ENCODE assay signal across 13 mouse cellular contexts in the genomic region with DNA sequence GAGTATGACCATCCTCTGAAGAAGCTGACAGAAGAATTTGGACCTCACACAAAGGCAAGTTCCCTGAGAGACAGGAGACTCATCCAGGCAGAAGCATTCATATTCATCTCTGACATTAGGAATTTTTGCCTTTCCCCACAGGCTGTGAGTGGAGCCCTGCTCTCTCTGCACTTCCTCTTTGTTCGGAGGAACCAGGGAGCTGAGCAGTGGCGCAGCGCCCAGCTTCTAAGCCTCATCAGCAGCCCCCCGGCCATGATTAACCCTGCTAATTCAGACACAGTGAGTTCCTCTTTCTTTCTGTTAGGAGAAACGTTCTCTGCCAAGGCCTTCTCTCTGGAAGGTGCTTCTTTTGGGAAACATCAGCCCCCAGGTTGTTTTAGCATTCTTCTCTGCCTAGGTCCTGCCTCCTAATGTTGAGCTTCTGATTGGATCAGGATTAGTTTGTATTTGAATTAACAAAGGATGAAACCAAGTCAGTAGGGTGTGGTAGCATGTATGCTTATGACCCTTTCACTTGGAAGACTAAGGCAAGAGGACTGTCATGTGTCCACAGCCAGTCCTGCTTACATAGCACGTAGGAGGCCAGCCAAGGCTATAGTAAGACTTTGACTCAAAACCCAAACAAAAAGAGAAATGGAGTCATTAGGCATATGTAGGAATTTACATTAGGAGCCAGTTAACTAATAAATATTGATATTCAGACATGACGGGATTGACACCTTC. TPM values are rescaled to one million over a fixed set of nuclear protein-coding genes. Genes with fewer than 3 reads are reported as not detected.
DNase-seq lines count a peak whose midpoint lies in the region; ATAC-seq lines count a peak whose summit lies in the region.
"Had no signal": no experiment of that assay in that cellular context is flagged by ENCODE, and none has a peak within 500 bp of the region (broad histone marks: within the 10 kb centered on the region; RNA-seq: fewer than 3 reads in every experiment).

No protein-coding gene starts in this region.

- H3K27ac ChIP-seq in intestine, embryonic 15.5 days: no peak overlapping the region
- H3K27ac ChIP-seq in midbrain, embryonic 11.5 days (ENCODE audit: low read depth, low read length): no peak overlapping the region
- H3K27ac ChIP-seq: neural tube, embryonic 13.5 days had no signal

- H3K4me1 ChIP-seq in intestine, embryonic 15.5 days (replicated peaks): 0 out of 2 replicates have a peak, but pooled peaks cover 2% of the 10 kb centered on the region
- H3K4me1 ChIP-seq in midbrain, embryonic 11.5 days (ENCODE audit: control insufficient read depth, insufficient read depth, low read length): no peaks in the 10 kb centered on the region
- H3K4me1 ChIP-seq: neural tube, embryonic 13.5 days had no signal

- H3K9me3 ChIP-seq in intestine, embryonic 15.5 days: no peaks in the 10 kb centered on the region
- H3K9me3 ChIP-seq in midbrain, embryonic 11.5 days (ENCODE audit: control insufficient read depth, low read length): no peaks in the 10 kb centered on the region
- H3K9me3 ChIP-seq: G1E; neural tube, embryonic 13.5 days had no signal

- H3K9ac ChIP-seq in intestine, embryonic 15.5 days: no peak overlapping the region
- no peak overlapping the region for H3K9ac ChIP-seq in midbrain, embryonic 11.5 days (ENCODE audit: low read length)
- H3K9ac ChIP-seq: neural tube, embryonic 13.5 days had no signal

- 62% methylated on average over 7 of the region's 7 CpGs for WGBS in intestine, embryonic 15.5 days
- 77% methylated on average over 7 of the region's 7 CpGs for WGBS in midbrain, embryonic 11.5 days

- no peaks in the 10 kb centered on the region for H3K36me3 ChIP-seq in intestine, embryonic 15.5 days
- H3K36me3 ChIP-seq in midbrain, embryonic 11.5 days (ENCODE audit: control insufficient read depth, insufficient read depth, low read length): no peaks in the 10 kb centered on the region
- H3K36me3 ChIP-seq: neural tube, embryonic 13.5 days had no signal

- peak; percentile 57 to 66 for DNase-seq in cerebellum, postnatal 10 days
- DNase-seq in cerebellum, postnatal 36 days: no peak
- DNase-seq in layer of hippocampus, adult 11-12 months (ENCODE audit: low spot score): peak; percentile 43
- no peak for DNase-seq in layer of hippocampus, adult 8-10 months (ENCODE audit: low spot score in 2 of 2)
- peak; percentile 13 for DNase-seq in right cerebral cortex, postnatal 14 days
- DNase-seq in right cerebral cortex, adult 18-20 months: no peak
- no peak for DNase-seq in midbrain, embryonic 11.5 days (ENCODE audit: low spot score, missing footprints)
- DNase-seq: adrenal gland, adult 2 months; cerebellum, adult 8-10 months; kidney, adult 9 months had no signal

- H3K27me3 ChIP-seq in intestine, embryonic 15.5 days (replicated peaks): no peaks in the 10 kb centered on the region
- H3K27me3 ChIP-seq in midbrain, embryonic 11.5 days (ENCODE audit: control insufficient read depth, insufficient read depth, low read length): no peaks in the 10 kb centered on the region
- H3K27me3 ChIP-seq: neural tube, embryonic 13.5 days had no signal

- no peak overlapping the region for H3K4me2 ChIP-seq in intestine, embryonic 15.5 days (replicated peaks)
- H3K4me2 ChIP-seq in midbrain, embryonic 11.5 days: no peak overlapping the region
- H3K4me2 ChIP-seq: neural tube, embryonic 13.5 days had no signal

- ATAC-seq in intestine, embryonic 15.5 days: no peak
- ATAC-seq in midbrain, embryonic 11.5 days (ENCODE audit: low FRiP score): no peak

- H3K4me3 ChIP-seq in intestine, embryonic 15.5 days (replicated peaks): no peak overlapping the region
- H3K4me3 ChIP-seq in midbrain, embryonic 11.5 days (ENCODE audit: low read depth, low read length): no peak overlapping the region
- H3K4me3 ChIP-seq: neural tube, embryonic 13.5 days had no signal

RNA-seq across cellular contexts. Expression of gene Nckap1l, which starts 9.1 kb away (rescaled TPM):
- total RNA-seq in layer of hippocampus, adult 8-10 months (2022): 10 to 100 TPM in 2 of 4 experiments, 1 to 10 TPM in 2; 7.4 to 29.6 (median 17.0) TPM
- polyA plus RNA-seq in intestine, embryonic 15.5 days (2015; fragmentation: Nextera tagmentation; extraction: Ambion mirVana): 3.2 and 3.3 TPM in 2 replicates
- 2.4 and 2.7 TPM in 2 replicates for polyA plus RNA-seq in midbrain, embryonic 11.5 days (2014; fragmentation: Nextera tagmentation; extraction: Ambion mirVana)

RNA-seq across cellular contexts. Expression of gene Gtsf2, which starts 14.4 kb away (rescaled TPM):
- total RNA-seq in layer of hippocampus, adult 8-10 months (2022): not detected
- not detected in 2 replicates for polyA plus RNA-seq in intestine, embryonic 15.5 days (2015; fragmentation: Nextera tagmentation; extraction: Ambion mirVana)
- 0.23 TPM in 1 of 2 replicates, not detected in the other for polyA plus RNA-seq in midbrain, embryonic 11.5 days (2014; fragmentation: Nextera tagmentation; extraction: Ambion mirVana)
- total RNA-seq: adrenal gland, adult 2 months; G1E had no signal
- polyA plus RNA-seq: adrenal gland, adult 2 months; G1E; neural tube, embryonic 13.5 days had no signal

RNA-seq across cellular contexts. Expression of gene Gtsf1, which starts 32.4 kb away (rescaled TPM):
- not detected for total RNA-seq in layer of hippocampus, adult 8-10 months (2022)
- polyA plus RNA-seq in intestine, embryonic 15.5 days (2015; fragmentation: Nextera tagmentation; extraction: Ambion mirVana): not detected in 2 replicates
- not detected in 2 replicates for polyA plus RNA-seq in midbrain, embryonic 11.5 days (2014; fragmentation: Nextera tagmentation; extraction: Ambion mirVana)
- total RNA-seq: adrenal gland, adult 2 months; G1E had no signal
- polyA plus RNA-seq: adrenal gland, adult 2 months; G1E; neural tube, embryonic 13.5 days had no signal

RNA-seq across cellular contexts. Expression of gene Pde1b, which starts 40.1 kb away (rescaled TPM):
- total RNA-seq in layer of hippocampus, adult 8-10 months (2022): 100 to 1,000 TPM in 3 of 4 experiments, 10 to 100 TPM in 1; 99.3 to 111 (median 103) TPM
- polyA plus RNA-seq in intestine, embryonic 15.5 days (2015; fragmentation: Nextera tagmentation; extraction: Ambion mirVana): 5.1 and 6.3 TPM in 2 replicates
- 31.8 and 35.6 TPM in 2 replicates for polyA plus RNA-seq in midbrain, embryonic 11.5 days (2014; fragmentation: Nextera tagmentation; extraction: Ambion mirVana)

Comparison
In these comparisons a context has a peak if more than half of its experiments do, and no peak if none do; other contexts are left out.
1. DNase-seq: peak in cerebellum, postnatal 10 days (2 of 2), layer of hippocampus, adult 11-12 months (single experiment) and right cerebral cortex, postnatal 14 days (single experiment); none in cerebellum, postnatal 36 days (0 of 2), layer of hippocampus, adult 8-10 months (0 of 2), right cerebral cortex, adult 18-20 months (single experiment) and midbrain, embryonic 11.5 days (single experiment).